Mouse (Mus musculus): Measurements from ENCODE around the gene Ctdsp2.

Ctdsp2 gene

GRCm38 (mm10) chr10:126978277-126978994 lies at the start of gene Ctdsp2:
Gene Ctdsp2 (plus strand): TSS chr10:126978717.
- DNase-seq (ENCODE audit: extremely low read depth, low read depth, low spot score): peak; percentile 92

DNA sequence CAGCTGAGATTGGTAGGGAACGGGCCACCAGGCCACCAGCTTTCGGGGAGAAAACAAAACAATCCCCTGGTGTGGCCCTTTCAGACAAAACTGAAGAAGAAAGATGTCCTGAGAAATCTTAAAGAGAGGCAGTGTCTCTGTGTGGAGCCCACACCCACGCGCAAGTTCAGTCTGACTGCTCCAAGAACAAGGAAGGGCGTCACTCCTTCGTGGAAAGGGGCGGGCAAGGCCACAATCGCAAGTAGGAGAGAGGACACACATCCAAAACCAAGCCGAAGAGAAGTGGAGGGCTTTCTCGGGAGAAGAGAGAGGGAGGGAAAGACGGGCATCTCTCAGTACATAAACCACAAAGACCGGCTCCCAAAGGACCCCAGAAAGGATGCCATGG lies 49.7 kb upstream of the Ctdsp2 start:
- DNase-seq (ENCODE audit: extremely low read depth, low read depth, low spot score): no peak

DNA sequence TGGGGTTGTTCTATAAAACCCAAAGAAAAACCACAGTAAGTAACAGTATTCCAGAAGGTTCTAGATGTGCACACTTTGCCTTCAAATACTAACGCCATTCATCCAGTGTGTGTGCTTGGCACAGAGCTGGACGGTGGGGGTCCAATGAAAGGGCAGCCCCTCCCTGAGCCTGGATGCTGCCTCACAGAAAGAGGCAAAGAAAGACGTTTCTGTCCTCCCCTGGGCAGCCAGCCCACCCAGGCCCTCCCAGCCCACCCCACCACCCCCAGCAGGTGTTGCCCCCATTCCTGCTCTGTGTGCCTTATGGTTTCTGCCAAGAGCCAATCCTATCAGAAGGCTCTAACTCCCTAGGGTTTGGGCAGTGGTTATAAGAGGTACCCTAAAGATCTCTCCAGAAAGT lies 49.0 kb upstream of the Ctdsp2 start:
- no peak for DNase-seq (ENCODE audit: extremely low read depth, low read depth, low spot score)

- no peak for DNase-seq (ENCODE audit: extremely low read depth, low read depth, low spot score)
These were observed 48.0 kb upstream of the Ctdsp2 start for GRCm38 (mm10) chr10:126930270-126931121.

DNA sequence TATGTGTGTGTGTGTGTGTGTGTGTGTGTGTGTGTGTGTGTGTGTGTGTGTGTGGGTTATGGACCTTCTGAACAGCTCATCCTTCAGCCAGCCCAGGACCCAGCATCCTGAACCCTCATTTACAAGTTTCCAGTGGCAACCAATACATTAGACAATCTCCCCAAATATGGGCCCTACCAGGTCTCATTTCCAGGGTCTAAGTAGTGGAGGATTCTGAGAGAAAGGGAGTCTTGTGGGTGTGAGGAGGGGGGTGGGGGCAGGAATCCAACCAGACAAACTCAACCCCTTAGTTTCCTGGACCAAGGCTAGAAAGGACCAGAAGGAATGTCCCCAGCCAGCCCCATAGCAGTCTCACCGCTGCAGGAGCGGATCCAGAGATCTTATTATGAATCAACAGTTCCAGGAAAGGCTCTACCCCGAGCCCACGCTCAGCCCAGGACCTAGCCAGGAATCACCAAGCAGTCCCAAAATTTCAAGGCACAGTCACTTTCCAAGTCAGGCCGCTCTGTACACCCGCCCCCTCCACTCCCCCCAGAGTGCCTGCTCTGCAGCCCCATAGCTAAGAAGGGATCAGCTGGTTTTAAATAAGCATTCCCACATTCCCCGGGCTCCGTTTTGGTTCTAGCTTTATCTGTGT lies 47.3 kb upstream of the Ctdsp2 start:
- no peak for DNase-seq (ENCODE audit: extremely low read depth, low read depth, low spot score)

GRCm38 (mm10) chr10:126931760-126932139 lies 46.8 kb upstream of the Ctdsp2 start:
- DNase-seq (ENCODE audit: extremely low read depth, low read depth, low spot score): no peak

DNA sequence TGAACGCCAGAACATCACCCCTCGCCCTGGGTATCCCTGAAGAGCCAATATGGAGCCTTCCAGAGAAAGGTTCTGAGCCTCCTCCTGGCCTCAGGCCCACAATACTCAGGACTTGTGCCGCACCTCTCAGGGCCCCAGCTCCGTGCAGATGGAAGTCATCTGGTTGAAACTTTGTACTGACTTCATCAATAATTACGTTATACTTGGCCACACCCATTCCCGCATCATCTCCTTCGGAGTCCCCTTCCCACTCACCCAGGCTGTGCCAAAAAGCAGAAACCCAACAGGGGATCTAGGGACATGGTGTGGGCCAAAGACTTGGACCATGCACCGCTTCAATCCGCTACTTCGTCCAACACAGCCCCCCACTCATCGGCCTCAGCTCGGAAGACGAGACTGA lies 44.0 kb upstream of the Ctdsp2 start:
- DNase-seq (ENCODE audit: extremely low read depth, low read depth, low spot score): no peak

- DNase-seq (ENCODE audit: extremely low read depth, low read depth, low spot score): no peak
These were observed 43.4 kb upstream of the Ctdsp2 start for GRCm38 (mm10) chr10:126935121-126935520.

DNA sequence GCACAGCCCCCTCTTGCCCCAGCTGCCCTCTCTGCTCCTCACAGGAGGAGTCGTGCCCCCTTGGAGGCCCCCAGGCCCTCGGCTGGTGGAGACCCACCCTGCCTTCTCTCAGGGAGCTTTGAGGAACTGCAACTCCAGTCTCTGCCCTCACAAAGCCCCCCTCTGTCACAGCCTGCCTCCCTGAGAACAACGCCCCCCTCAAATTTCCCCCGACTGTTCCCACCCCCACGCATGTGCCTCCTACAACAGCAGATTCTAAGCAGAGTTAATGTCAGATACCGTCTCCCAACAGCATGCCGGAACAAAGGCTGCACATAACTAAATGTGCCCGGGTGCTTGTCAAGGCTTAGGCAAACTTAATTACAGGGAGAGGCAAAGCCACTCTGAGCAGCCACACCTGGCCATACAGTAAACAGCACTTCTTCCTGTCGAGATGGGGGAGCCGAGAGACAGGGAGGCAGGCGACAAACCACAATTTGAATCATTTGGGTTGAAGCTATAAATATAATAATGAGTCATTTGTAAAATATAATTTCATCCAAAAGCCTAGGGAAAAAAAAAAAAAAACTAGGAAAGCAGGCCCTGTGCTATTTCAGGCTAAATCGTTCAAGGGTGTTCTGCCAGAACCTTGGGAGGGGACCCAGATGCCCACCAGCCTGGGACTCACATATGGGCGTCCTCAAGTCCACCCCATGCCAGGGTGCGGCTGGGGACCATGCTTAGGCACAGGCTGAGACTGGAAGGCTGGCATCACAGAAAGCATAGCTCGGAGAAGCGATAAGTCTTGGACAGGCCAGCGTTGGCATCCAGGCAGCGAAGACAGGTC lies 42.7 kb upstream of the Ctdsp2 start:
- no peak for DNase-seq (ENCODE audit: extremely low read depth, low read depth, low spot score)

DNA sequence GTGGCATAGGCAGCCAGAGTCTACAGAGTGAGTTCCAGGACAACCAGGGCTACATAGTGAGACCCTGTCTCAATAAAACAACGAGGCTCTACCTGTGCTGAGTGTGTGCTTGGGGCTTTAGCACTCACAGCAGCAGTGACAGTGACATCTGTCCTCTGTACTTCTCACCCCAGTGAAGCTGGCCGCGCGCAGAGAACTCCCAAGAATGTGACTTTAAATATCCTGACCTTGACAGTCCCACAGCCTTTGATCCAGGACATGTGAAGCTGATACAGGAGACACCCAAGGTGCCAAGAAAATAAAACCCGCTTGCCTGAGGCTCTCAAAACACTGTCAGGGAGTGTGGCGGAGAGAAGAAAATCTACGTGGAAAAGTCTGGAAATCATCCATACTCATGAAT lies 37.6 kb upstream of the Ctdsp2 start:
- no peak for DNase-seq (ENCODE audit: extremely low read depth, low read depth, low spot score)

- no peak for DNase-seq (ENCODE audit: extremely low read depth, low read depth, low spot score)
These were observed 33.0 kb upstream of the Ctdsp2 start for GRCm38 (mm10) chr10:126945531-126945930.

DNA sequence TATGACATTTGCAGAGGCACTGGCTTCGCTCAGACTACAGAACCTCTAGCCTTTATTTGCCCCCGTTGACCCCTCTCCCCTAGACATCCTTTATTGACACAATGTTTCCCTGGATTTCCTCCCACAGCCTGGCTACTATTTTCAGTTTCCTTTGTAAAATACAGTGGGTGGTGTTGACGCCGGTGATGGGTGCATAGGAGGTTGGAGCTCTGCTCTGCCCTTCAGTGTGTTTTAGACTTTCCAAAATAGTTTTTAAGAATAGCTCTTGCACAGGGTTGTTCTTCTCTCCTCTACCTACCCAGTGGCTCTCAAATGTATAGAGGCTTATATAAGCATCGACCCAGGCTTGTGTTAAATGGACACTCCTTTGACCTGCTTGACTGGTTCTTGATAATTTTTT lies 28.7 kb upstream of the Ctdsp2 start:
- DNase-seq (ENCODE audit: extremely low read depth, low read depth, low spot score): no peak

DNA sequence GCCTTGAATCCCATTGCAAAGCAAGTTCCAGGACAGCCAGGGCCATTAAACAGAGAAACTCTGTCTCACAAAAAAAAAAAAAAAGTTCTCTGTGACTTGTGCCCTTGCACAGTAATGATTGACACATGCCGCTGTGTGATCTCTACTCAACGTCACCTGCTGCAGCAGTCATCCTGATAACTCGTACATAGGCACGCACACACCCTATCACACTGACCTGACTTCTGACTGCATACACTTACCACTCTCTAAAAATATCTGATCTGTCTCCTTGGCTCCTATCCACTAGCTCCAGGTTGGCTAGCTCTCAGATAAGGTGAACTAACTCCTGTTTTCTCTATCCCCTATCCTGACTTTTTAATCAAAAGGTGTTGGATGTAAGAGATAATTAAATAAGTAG lies 27.9 kb upstream of the Ctdsp2 start:
- no peak for DNase-seq (ENCODE audit: extremely low read depth, low read depth, low spot score)

- no peak for DNase-seq (ENCODE audit: extremely low read depth, low read depth, low spot score)
These were observed 26.1 kb upstream of the Ctdsp2 start for GRCm38 (mm10) chr10:126952375-126952774.

- no peak for DNase-seq (ENCODE audit: extremely low read depth, low read depth, low spot score)
These were observed 25.5 kb upstream of the Ctdsp2 start for GRCm38 (mm10) chr10:126953029-126953471.

- no peak for DNase-seq (ENCODE audit: extremely low read depth, low read depth, low spot score)
These were observed 21.7 kb upstream of the Ctdsp2 start for GRCm38 (mm10) chr10:126956692-126957358.

DNA sequence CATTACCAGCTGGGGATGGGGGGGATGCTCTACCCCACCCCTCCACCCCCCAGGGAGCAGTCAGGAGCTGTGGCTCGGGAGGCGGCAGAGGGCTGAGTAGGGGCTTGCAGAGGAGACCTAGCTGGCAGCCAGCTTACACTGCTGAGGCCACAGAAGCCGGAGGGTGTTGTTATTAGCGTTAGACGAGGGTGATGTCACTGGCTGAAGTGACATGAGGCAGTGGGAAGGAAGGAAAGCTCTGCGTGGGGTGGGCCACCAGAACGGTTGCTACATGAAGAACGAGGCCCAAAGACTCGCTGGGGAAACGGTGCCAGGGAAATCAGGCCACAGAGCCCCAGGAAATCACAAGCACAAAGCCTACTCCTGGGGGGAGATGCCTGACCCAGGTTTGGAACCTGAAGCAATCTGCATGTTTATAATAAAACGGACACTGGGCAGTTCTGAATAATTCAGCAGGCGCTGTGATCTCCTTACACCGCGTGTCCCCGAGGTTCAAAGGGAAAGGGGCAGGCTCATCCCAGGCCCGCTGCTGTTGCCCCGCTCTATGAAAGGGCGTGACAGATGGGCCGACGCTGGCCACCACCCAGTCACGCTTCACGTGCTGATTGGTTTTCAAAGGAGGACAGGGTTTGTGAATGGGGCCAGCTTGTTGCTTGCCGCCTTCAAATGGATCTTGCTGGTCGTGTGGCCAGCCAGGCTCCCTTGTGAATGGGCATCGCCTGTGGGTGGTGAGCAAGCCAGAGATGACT lies 21.0 kb upstream of the Ctdsp2 start:
- no peak for DNase-seq (ENCODE audit: extremely low read depth, low read depth, low spot score)

- no peak for DNase-seq (ENCODE audit: extremely low read depth, low read depth, low spot score)
These were observed 18.0 kb upstream of the Ctdsp2 start for GRCm38 (mm10) chr10:126960496-126960895.

DNA sequence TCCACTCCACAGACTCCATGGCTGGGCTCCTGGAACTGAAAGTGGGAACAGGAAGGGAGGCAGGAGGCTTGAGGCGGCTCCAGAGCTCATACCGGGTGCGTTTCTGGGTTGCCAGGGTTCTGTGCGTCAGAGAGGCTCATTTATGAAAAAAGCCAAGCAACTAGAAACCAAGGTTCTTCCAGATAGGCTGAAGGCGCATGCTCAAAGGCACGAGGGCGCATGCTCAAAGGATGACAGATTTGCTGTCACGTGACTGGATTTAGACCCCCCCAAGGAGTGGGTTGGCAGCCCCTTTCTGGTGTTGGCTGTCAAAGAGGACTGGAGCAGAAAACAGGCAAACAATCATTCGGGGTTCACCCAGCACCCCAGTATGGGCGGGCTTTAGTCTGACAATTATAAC lies 16.8 kb upstream of the Ctdsp2 start:
- DNase-seq (ENCODE audit: extremely low read depth, low read depth, low spot score): no peak

Data from fat pad, adult 2 months (tissue).